Mouse (Mus musculus) regulatory T cell (primary cell): ENCODE data around the gene Arhgap42.

Experiments
- in situ Hi-C: fragments of 300-600 bp; cut with MboI, MseI; formaldehyde crosslinking; loops from one replicate; pipeline ENCODE4 v1.15.1; 2025; ENCODE audit warnings: high pct_unique_total_duplicates

Arhgap42 gene

GRCm38 (mm10) chr9:9143102-9143501 is 95.8 kb downstream of the Arhgap42 start:
- in situ Hi-C loops = no loop called here

GRCm38 (mm10) chr9:9142561-9142960 is 96.3 kb downstream of the Arhgap42 start:
- in situ Hi-C loops = no loop called here

GRCm38 (mm10) chr9:9142144-9142543 is 96.8 kb downstream of the Arhgap42 start:
- in situ Hi-C loops = no loop called here

DNA sequence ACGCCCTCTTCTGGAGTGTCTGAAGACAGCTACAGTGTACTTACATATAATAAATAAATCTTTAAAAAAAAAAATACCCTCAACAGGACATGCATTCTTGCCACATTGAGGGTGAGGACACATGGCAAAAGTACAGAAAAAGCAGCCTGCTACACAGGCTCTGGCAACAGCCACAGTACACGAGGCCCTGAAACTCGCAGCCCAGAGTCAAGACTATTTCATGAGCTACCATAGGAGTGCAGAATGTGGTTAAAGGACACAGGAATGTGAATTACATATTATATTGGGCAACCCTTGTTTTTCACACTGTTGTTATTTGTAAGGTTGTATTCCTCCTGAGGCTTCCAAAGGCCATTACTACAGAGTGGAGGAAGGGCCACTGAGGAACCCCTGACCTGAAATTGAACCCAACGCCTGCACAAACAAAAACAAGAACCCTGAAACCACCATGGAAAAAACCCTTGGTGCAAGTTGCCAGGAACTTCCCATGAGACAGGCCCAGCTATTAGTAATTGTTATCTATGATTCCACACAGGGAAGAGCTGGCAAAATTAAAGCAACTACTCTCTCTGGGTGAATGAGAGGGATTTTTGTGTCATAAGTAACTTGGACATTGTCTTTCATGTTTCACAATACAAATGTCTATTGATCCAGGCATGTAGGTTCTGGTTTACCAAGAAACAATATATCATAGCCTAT is 109.8 kb downstream of the Arhgap42 start:
- in situ Hi-C loops = no loop called here

DNA sequence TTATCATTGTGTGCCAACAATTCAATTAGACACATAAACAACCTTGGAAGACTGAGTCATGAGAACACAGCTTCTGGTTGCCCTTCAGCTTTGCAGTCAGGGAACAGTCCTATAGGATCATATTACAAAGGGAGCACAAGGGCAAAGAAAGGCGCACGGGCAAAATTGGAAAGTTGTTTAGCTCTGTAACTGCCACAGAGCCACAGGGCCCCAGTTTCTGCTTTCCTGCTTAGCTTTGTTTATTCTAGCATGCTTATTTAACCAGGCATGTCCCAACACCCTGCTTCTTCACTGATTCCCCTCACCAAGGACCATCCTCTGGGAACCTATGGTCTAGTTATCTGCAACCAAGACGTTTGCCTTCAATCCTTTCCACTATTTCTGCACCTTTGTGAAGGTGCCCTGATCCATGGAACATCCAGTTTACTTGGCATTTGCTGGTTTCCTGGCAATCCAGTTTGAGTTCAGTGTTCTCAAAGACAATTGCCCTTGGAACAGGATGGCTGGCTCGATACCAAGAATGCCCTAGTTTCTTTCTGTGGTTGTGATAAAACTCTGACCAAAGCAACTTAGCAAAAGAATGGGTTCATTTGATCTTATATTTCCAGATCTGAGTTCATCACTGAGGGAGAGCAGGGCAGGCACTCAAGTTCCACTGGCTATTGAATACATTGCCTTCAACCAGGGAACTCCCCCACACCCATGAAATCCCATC is 111.7 kb downstream of the Arhgap42 start:
- in situ Hi-C loops = no loop called here

DNA sequence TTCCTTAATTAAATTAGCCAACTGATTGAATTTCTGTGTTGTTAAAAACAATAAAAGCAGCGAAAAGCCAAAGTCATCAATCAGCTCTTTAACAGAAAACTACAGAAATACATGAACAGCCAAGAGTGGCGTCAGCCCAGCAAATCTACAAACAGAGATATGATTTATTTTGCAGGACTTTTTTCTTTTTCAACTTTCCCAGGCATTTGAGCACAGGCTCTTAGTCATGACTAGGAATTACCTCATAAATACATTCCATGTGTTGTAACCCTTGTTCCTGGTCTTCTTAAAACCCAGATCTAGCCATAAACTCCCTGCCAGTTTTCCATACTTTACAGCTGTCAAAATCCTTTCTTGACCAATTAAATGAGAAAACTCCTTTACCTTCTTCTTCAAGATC is 114.7 kb downstream of the Arhgap42 start:
- in situ Hi-C loops = no loop called here

DNA sequence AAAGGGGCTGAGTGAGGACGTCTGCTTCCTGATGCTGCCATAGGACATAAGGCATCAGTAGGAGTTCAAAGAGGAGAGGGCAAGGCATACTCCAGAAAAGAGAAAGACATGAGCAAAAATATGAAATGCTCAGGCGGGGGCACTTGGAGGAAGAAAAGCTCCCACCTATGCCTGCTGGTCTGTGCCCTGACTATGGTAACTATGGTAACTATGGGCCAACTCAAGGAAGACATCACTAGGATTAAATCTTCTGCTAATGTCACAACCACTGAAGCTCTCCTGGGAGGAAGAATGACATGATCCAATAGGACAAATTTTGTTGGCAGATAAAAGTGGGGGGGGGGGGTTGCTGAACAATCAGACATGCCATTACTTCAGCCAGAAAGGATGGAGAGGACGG is 124.6 kb downstream of the Arhgap42 start:
- in situ Hi-C loops = no loop called here

DNA sequence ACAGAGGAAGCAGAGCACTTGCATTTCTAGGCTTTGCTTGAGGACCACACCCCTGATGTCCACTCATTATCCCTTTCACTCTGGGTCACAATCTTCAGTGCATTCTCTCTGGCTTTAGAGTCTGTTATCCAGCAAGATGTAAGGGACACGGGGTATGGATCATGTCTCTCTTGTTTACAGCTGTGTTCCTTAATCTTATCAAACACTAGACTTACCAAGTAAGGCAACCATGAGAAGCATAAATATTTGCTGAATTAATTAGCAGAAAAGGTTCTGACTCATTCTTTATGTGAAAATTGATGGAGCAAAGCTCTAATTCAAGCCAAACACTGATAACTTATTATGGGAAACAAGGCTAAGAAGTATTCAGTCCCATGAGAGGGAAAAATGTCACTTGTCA is 125.1 kb downstream of the Arhgap42 start:
- in situ Hi-C loops = no loop called here

- in situ Hi-C loops = no loop called here
These were observed 126.0 kb downstream of the Arhgap42 start for GRCm38 (mm10) chr9:9112921-9113320.

DNA sequence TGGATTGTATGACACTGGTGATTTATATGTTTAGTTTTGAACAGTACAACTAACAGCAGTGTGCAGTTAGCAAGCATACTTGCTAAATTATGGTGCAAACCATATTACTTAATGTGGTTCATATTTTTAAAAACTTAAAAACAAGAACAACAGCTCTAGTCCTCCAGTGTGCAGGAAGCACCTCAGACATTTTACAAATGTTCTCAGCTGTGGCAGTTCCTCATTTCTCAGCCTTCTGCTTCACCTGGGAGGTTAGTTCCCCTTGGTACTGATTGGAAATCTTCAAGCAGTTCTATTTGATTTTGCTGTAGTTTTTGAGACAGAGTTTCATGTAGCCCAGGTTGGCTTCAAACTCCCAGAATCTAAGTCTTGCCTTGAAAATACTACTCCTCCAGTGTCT is 131.2 kb downstream of the Arhgap42 start:
- in situ Hi-C loops = loop anchor here (10.0 kb wide), 1 partner anchor 1127 kb away; no protein-coding TSS in a partner anchor

DNA sequence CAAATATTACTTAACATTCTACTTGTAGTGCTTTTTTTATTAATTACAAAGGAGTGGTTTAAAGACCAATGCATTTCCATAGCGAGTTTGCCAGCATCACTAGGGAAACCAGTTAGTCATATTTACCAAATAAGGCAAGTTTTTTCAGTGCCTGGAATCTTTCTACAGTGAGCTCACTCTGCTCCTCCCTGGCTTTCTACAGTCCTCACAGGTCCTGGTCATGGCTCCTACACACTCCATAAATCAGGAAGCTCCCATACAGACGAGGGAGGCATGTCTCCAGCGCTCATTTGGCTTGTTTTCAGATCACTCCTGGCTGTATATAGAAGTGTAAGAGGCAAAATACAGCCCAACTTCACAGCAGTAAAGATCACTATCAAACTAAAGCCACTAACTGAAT is 134.1 kb downstream of the Arhgap42 start:
- in situ Hi-C loops = loop anchor here (10.0 kb wide), 1 partner anchor 1130 kb away; no protein-coding TSS in a partner anchor

- in situ Hi-C loops = loop anchor here (10.0 kb wide), 1 partner anchor 1133 kb away; no protein-coding TSS in a partner anchor
These were observed 136.8 kb downstream of the Arhgap42 start for GRCm38 (mm10) chr9:9102158-9102514.

DNA sequence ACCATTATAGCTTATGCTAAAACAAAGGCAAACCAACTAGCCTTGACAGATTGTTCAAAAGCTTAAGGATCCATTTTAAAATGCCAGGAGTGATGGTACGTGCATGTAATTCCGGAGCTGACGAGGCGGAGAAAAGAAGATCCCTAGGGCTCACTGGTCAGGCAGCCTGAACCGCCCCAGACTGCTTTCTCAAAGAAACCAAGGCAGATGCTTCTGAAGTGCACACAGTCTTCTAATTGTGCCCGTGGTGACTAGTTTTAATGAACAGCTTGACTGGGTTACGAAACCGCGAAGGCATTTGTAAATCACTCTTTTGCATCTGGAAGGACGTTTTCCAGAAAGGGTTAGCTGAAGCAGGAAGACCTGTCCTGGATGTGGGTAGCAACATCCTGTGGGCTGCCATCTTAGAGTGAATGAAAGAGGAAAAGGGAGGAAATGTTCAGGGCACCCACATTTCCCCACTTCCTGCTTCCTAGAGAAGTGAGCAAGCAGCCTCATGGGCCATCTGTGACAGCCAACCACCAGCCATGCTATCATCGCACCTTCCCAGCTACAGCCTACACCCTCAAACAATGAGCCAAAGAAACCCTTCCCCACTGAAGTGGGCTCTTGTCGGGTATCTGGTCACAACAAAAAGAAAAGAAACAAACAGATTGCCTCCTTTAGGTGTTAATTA is 137.3 kb downstream of the Arhgap42 start:
- in situ Hi-C loops = loop anchor here (10.0 kb wide), 1 partner anchor 1133 kb away; no protein-coding TSS in a partner anchor

DNA sequence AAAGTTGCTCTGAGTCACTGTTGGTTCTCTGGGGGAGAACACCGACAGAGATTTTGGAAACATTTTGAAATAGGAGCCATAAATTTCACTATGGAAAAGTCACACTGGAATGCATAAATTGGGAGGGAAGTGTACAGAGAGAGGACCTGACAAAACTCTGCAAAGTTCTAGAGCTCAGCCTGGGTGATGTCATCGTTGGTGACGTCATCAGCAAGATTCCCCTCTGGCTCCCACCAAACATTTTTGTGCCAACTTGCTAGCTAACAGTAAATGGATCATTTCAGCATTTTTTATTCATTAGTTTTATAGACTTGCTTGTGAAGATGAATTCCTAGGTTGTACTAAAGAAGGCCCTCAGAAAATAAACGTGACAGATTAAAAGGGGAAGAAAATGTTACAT is 137.8 kb downstream of the Arhgap42 start:
- in situ Hi-C loops = loop anchor here (10.0 kb wide), 1 partner anchor 1134 kb away; no protein-coding TSS in a partner anchor

- in situ Hi-C loops = no loop called here
These were observed 141.1 kb downstream of the Arhgap42 start for GRCm38 (mm10) chr9:9097835-9098234.

- in situ Hi-C loops = no loop called here
These were observed 142.1 kb downstream of the Arhgap42 start for GRCm38 (mm10) chr9:9096761-9097160.

- in situ Hi-C loops = no loop called here
These were observed 145.8 kb downstream of the Arhgap42 start for GRCm38 (mm10) chr9:9093096-9093495.

GRCm38 (mm10) chr9:9083441-9083840 is 155.5 kb downstream of the Arhgap42 start:
- in situ Hi-C loops = no loop called here

DNA sequence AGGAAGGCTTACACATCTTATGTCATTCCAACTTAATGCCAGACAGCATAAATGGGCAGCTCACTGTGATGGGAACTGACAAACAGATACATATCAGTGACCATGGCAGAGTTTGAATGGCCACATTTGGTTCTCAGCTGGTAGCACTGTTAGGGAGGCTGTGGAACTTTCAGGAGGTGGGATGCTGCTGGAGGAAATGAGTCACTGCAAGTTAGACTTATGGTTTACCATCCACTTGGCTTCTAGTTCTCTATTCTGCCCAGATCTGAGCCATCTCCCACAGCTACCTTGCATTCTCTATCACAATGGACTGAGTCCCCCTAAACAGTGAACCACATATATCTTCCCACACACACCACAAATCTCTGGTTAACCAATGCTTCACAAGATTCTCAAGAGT is 186.0 kb downstream of the Arhgap42 start:
- in situ Hi-C loops = no loop called here

DNA sequence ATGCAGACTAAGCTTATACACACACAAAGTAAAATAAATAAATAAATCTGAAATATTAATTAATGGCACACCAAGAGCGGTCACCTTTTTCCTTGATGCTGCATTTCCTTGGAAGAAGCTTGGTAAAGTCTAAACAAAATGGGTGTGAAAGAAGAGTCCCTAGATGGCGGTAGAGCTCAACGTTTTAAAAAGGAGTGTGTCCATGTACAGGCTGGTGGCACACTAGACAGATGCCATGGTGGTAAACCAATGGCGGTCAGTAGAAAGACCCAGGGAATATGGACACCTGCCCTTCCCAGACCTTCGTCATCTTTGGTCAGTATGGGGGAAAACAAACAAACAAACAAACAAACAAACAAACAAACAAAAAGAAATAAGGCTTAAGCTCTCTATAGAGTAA is 187.7 kb downstream of the Arhgap42 start:
- in situ Hi-C loops = no loop called here

DNA sequence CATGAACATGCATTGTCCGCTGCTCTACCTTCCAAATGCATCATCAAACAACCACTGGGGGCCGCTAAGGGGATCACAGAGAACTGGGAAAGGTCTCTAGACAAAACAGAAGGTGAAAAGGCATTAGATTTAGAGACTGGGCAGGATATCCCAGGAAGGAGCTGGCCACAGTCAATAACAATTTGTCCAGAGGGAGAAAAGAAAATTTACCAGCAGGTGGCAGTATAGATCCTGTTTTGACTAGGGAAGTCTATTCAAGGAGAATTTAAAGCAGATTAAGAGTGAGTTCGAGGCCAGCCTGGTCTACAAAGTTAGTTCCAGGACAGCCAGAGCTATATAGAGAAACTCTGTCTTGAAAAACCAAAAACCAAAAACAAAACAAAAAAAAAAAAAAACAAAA is 189.7 kb downstream of the Arhgap42 start:
- in situ Hi-C loops = loop anchor here (5.0 kb wide), 1 partner anchor 328 kb away; no protein-coding TSS in a partner anchor

DNA sequence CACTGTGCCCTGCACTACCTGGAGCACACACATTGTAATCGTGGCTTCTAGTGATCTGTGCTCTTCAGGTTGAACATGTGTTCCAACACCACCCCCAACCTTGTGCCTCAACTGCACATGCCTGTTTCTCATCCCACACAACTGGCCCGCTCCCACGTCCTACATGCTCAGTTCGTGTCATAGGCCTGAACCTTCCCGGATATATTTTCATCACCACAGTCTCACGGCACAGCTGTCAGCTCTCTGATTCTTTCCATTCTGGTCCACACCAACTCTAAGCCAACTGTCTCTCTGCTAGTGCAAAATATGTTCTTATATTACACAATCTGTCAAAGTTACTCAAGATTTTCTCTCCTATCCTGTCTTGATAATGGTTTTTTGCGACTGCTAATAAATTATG is 197.9 kb downstream of the Arhgap42 start:
- in situ Hi-C loops = no loop called here
